Mouse (Mus musculus): ENCODE measurements at regions not wholly inside any gene's neighbourhood (a gene's known extent, or its start where the extent isn't known, plus 50 kb on each side); places are given as distances from the start of the nearest gene placed in this dataset.
"Not testable (repeated sequence)": the region's sequence is repeated elsewhere in the genome, so short reads cannot be mapped to it uniquely, and the experiment has no call there.

DNA sequence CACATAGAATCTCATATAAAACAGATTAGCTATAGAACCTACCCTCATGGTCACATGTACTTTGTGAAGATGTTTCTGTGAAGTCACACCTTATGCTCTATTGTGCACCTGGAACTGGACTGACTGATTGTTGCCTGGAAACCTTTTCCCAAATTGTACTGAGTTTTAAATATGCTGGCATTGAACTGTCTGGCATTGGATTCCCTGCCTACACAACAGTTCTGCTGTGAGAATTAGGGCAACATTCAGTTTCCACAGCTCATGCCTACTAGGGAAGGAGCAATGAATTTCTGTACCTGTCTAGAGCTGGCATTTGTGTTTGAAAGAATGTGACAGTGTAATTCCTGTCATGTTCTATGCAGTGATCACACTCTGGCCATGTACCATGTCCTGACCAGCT is 60.4 kb upstream of the Poc5 start:
- Histone ChIP-seq H3K27me3 (no peaks in the 10 kb centered on the region), H3K9me3 (no peaks in the 10 kb centered on the region), H3K36me3 (no peaks in the 10 kb centered on the region), H3K9ac (replicated peaks) (no peak overlapping the region), H3K4me1 (replicated peaks) (0 out of 2 replicates have a peak, but pooled peaks cover 4% of the 10 kb centered on the region), H3K4me3 (replicated peaks) (no peak overlapping the region), H3K27ac (no peak overlapping the region), H3K4me2 (replicated peaks) (no peak overlapping the region)
- no peak for ATAC-seq

DNA sequence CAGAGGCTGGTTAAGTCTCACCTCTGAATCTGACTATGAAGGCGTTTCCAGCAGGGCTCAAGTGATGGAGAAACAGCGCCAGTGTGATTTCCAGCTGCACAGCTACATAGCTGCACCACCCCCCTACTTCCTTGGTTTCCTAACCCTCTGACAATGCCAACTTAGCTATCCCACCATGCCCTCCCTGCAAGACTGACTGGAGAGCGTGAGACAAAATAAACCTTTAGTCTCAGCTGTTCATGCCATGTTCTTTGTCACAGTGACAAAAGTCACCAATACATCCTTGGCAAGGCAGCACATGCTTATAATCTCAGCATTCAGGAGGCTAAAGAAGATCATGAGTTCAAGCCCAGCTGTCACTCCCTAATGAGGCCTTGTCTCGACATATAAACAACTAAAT is 63.5 kb upstream of the Poc5 start:
- Histone ChIP-seq H3K27ac (no peak overlapping the region), H3K4me1 (replicated peaks) (0 out of 2 replicates have a peak, but pooled peaks cover 4% of the 10 kb centered on the region), H3K4me2 (replicated peaks) (no peak overlapping the region), H3K9me3 (no peaks in the 10 kb centered on the region), H3K9ac (replicated peaks) (no peak overlapping the region), H3K27me3 (no peaks in the 10 kb centered on the region), H3K36me3 (no peaks in the 10 kb centered on the region), H3K4me3 (replicated peaks) (no peak overlapping the region)
- no peak for ATAC-seq
- 42% methylated on average over 4 of the region's 4 CpGs for WGBS

DNA sequence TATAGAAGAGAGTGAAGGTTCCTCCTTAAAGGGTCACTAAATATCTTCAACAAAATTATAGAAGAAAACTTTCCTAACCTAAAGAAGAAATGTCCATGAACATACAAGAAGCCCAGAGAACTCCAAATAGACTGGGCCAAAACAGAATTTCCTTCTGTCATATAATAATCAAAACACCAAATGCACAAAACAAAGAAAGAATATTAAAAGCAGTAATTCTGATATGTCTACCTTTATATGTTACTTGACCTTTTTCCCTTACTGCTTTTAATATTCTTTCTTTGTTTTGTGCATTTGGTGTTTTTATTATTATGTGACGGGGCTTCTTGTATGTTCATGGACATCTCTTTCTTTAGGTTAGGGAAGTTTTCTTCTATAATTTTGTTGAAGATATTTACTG is 70.9 kb upstream of the Poc5 start:
- ATAC-seq; H3K27ac ChIP-seq; H3K4me3 ChIP-seq (replicated peaks); H3K27me3 ChIP-seq; H3K4me2 ChIP-seq (replicated peaks); H3K4me1 ChIP-seq (replicated peaks); H3K9me3 ChIP-seq; H3K36me3 ChIP-seq; H3K9ac ChIP-seq (replicated peaks): not testable (repeated sequence)
- 93% methylated on average over 1 of the region's 1 CpGs for WGBS

DNA sequence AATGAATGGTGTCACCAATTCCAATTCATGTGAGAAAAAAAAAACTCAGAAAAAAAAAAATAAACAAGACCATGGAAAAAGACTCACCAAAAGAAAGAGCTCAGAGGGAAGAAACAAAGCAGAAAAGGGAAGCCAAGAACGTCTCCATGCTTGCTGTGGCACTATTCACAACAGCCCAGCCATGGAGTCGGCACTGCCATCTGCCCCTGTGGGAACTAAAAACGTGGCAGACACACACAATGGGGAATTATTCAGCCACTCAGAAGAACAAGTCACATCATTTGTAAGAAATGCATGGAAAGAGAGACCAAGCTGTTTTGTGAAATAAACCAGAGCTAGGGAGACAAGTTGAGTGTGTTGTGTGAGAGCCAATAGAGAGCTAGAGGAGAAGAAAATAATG is 74.9 kb upstream of the Poc5 start:
- Histone ChIP-seq H3K27ac (no peak overlapping the region), H3K4me3 (replicated peaks) (no peak overlapping the region), H3K9ac (replicated peaks) (no peak overlapping the region), H3K27me3 (no peaks in the 10 kb centered on the region), H3K4me2 (replicated peaks) (no peak overlapping the region), H3K9me3 (no peaks in the 10 kb centered on the region), H3K36me3 (no peaks in the 10 kb centered on the region), H3K4me1 (replicated peaks) (no peaks in the 10 kb centered on the region)
- 28% methylated on average over 3 of the region's 3 CpGs for WGBS
- ATAC-seq, result no peak

DNA sequence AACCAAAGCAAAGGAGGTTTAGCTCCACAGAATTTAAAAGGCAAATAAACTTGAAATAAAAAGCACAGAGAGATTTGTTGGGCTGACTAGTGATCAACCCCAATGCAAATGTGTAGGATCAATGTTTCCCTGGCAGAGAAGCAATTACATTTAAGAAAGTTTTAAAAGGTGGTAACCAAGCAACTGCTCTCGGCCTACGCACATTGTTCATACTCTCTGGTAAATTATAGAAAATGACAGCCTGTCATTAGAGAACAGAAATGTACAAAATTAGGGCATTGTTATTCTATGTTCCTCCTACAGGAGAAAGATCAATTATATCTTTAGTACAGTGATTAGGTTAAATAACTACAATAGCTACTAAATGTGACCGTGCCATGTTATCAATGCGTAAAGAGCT is 85.6 kb upstream of the Poc5 start:
- H3K4me1 ChIP-seq (replicated peaks), result no peaks in the 10 kb centered on the region
- ATAC-seq, result no peak
- H3K4me3 ChIP-seq (replicated peaks), result no peak overlapping the region
- no peaks in the 10 kb centered on the region for H3K27me3 ChIP-seq
- no peak overlapping the region for H3K4me2 ChIP-seq (replicated peaks)
- H3K27ac ChIP-seq, result no peak overlapping the region
- no peak overlapping the region for H3K9ac ChIP-seq (replicated peaks)
- peaks cover 5% of the 10 kb centered on the region; the same call in 1 of the 2 replicates for H3K9me3 ChIP-seq
- 83% methylated on average over 4 of the region's 4 CpGs for WGBS
- no peaks in the 10 kb centered on the region for H3K36me3 ChIP-seq

- Histone ChIP-seq H3K27ac (no peak overlapping the region), H3K9me3 (no peaks in the 10 kb centered on the region), H3K4me2 (replicated peaks) (no peak overlapping the region), H3K27me3 (no peaks in the 10 kb centered on the region), H3K9ac (replicated peaks) (no peak overlapping the region), H3K4me3 (replicated peaks) (no peak overlapping the region), H3K36me3 (no peaks in the 10 kb centered on the region), H3K4me1 (replicated peaks) (0 out of 2 replicates have a peak, but pooled peaks cover 7% of the 10 kb centered on the region)
- WGBS, result 28% methylated on average over 7 of the region's 7 CpGs
- ATAC-seq, result no peak
Measured at GRCm38 (mm10) chr13:96287797-96288196, 100.3 kb upstream of the Poc5 start.

GRCm38 (mm10) chr13:96269946-96270345 is 118.1 kb upstream of the Poc5 start:
- no peaks in the 10 kb centered on the region for H3K36me3 ChIP-seq
- H3K4me2 ChIP-seq (replicated peaks), result no peak overlapping the region
- H3K9me3 ChIP-seq, result no peaks in the 10 kb centered on the region
- H3K4me3 ChIP-seq (replicated peaks), result no peak overlapping the region
- no peak overlapping the region for H3K9ac ChIP-seq (replicated peaks)
- WGBS, result 81% methylated on average over 9 of the region's 9 CpGs
- H3K27ac ChIP-seq, result no peak overlapping the region
- no peaks in the 10 kb centered on the region for H3K27me3 ChIP-seq
- no peaks in the 10 kb centered on the region for H3K4me1 ChIP-seq (replicated peaks)
- no peak for ATAC-seq

DNA sequence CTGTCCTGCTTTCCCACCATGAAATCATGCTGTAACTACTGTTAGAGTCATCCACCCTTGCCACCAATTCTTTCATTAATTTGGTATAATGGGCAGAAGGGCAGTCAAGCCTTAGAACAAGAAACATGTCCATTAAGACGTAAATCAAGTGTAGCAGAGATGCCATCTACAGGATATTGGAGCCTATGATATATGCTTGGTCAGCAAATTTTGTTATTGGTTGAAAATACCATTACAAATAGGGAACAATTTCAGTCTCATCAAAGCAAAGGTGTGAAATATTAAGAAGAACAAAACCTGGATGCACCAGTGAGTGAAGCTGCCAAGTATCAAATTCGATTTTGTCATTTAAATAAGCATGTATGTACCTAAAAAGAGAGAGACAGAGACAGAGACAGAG is 123.6 kb upstream of the Sv2c start:
- ATAC-seq, result no peak
- Histone ChIP-seq H3K27me3 (no peaks in the 10 kb centered on the region), H3K36me3 (no peaks in the 10 kb centered on the region), H3K9me3 (no peaks in the 10 kb centered on the region), H3K4me1 (replicated peaks) (no peaks in the 10 kb centered on the region), H3K4me3 (replicated peaks) (no peak overlapping the region), H3K27ac (no peak overlapping the region), H3K9ac (replicated peaks) (no peak overlapping the region), H3K4me2 (replicated peaks) (no peak overlapping the region)
- WGBS, result 83% methylated on average over 2 of the region's 2 CpGs

DNA sequence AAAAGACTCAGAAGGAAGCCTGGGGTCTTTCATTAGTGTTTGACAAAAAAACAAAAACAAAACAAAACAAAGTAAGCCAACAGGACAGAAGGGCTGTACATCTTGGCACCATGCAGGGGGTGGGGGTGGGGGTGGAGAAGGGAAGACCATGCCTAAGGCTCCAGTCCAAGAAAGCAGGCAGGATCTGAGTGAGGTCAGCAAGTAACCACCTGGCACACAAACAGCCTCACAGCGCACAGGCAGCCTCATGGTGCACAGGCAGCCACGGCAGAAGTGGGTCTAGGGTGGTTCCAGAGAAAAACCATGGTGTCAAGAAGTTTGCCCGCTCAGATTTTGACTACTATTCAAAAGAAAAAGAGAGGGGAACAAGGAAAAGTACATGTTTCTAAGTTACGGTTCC is 122.0 kb upstream of the Sv2c start:
- WGBS, result 87% methylated on average over 4 of the region's 4 CpGs
- Histone ChIP-seq H3K27ac (no peak overlapping the region), H3K9me3 (no peaks in the 10 kb centered on the region), H3K36me3 (no peaks in the 10 kb centered on the region), H3K27me3 (no peaks in the 10 kb centered on the region), H3K4me3 (replicated peaks) (no peak overlapping the region), H3K4me2 (replicated peaks) (no peak overlapping the region), H3K4me1 (replicated peaks) (no peaks in the 10 kb centered on the region), H3K9ac (replicated peaks) (no peak overlapping the region)
- no peak for ATAC-seq

DNA sequence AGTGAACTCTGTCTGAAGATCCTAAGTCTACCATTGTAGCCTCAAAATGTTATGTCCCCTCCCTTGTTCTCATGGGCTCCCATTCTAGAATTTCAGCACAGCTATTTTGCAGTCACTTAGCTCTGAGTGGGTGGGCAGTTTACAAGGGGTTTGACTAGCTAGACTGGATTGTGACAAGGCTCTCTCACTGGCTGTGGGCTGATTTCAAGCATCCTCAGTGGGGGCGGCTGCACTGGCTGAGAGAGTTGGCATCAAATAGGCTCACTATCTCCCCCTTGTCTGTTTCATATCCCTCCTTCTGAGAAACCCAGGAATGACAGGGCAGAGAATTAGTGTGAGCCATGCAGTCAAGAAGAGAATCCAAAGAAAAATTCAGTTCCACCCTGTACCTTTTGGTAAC is 88.4 kb upstream of the Sv2c start:
- Histone ChIP-seq H3K36me3 (no peaks in the 10 kb centered on the region), H3K9me3 (no peaks in the 10 kb centered on the region), H3K4me1 (replicated peaks) (no peaks in the 10 kb centered on the region), H3K27ac (no peak overlapping the region), H3K4me2 (replicated peaks) (no peak overlapping the region), H3K9ac (replicated peaks) (no peak overlapping the region), H3K27me3 (no peaks in the 10 kb centered on the region), H3K4me3 (replicated peaks) (no peak overlapping the region)
- 81% methylated on average over 1 of the region's 1 CpGs for WGBS
- no peak for ATAC-seq

GRCm38 (mm10) chr13:96215496-96215895 is 83.1 kb upstream of the Sv2c start:
- no peaks in the 10 kb centered on the region for H3K36me3 ChIP-seq
- H3K4me3 ChIP-seq (replicated peaks), result no peak overlapping the region
- no peak overlapping the region for H3K9ac ChIP-seq (replicated peaks)
- 79% methylated on average over 4 of the region's 4 CpGs for WGBS
- ATAC-seq, result no peak
- H3K4me1 ChIP-seq (replicated peaks), result no peaks in the 10 kb centered on the region
- H3K27me3 ChIP-seq, result no peaks in the 10 kb centered on the region
- H3K9me3 ChIP-seq, result no peaks in the 10 kb centered on the region; the same call in 1 of the 2 replicates
- H3K27ac ChIP-seq, result no peak overlapping the region
- H3K4me2 ChIP-seq (replicated peaks), result no peak overlapping the region

DNA sequence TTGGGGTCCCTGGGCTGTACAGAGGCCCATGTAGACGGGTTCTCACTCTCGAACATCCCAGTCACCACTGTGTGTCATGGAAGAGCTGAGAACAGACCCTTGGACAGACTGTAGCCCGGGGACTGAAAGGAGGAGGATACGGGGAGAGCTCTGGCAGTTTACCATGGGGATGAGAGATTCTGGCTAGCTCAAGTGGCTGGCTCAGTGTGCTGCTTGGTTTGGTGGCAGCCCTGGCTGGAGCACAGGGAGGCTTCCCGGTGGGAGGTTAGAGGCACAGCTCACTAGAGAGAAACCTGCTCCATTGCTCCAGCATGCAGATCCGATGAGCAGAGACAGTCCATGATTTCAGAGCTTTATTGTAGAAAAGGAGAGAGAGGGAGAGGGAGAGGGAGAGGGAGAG is 82.7 kb upstream of the Sv2c start:
- Histone ChIP-seq H3K27me3 (no peaks in the 10 kb centered on the region), H3K4me3 (replicated peaks) (no peak overlapping the region), H3K4me2 (replicated peaks) (no peak overlapping the region), H3K4me1 (replicated peaks) (no peaks in the 10 kb centered on the region), H3K27ac (no peak overlapping the region), H3K36me3 (no peaks in the 10 kb centered on the region), H3K9ac (replicated peaks) (no peak overlapping the region), H3K9me3 (no peaks in the 10 kb centered on the region; the same call in 1 of the 2 replicates)
- WGBS, result 72% methylated on average over 6 of the region's 6 CpGs
- ATAC-seq, result no peak

- H3K36me3 ChIP-seq, result no peaks in the 10 kb centered on the region
- no peaks in the 10 kb centered on the region for H3K27me3 ChIP-seq
- no peak overlapping the region for H3K4me2 ChIP-seq (replicated peaks)
- H3K9ac ChIP-seq (replicated peaks), result no peak overlapping the region
- 83% methylated on average over 3 of the region's 3 CpGs for WGBS
- no peak overlapping the region for H3K27ac ChIP-seq
- no peak overlapping the region for H3K4me3 ChIP-seq (replicated peaks)
- no peak for ATAC-seq
- no peaks in the 10 kb centered on the region for H3K4me1 ChIP-seq (replicated peaks)
- H3K9me3 ChIP-seq, result no peaks in the 10 kb centered on the region
Measured at GRCm38 (mm10) chr13:96206072-96206471, 73.7 kb upstream of the Sv2c start.
